Mouse (Mus musculus) adrenal gland, postnatal 4 days (tissue): Measurements from ENCODE around the gene Chrng. TPM values are rescaled to one million over a fixed set of nuclear protein-coding genes. Genes with fewer than 3 reads are reported as not detected.
A peak's percentile ranks its signal among the peaks of the same experiment; 100 is the strongest.

Experiments used
- DNase-seq, 2 experiments: peaks; one replicate each; pipeline ENCODE4 v3.0.0; 2021 to 2022; ENCODE audit warnings: low spot score in 2 of 2, mixed read lengths in 2 of 2
- total RNA-seq, 2 experiments: library from RNA; stranded (reverse); gene quantifications; 2 replicates each; pipeline ENCODE4 v1.2.3; 2021

Gene Chrng
- total RNA-seq, 2 experiments from 2014 or later, result 0.34 TPM; not detected in 1

DNA sequence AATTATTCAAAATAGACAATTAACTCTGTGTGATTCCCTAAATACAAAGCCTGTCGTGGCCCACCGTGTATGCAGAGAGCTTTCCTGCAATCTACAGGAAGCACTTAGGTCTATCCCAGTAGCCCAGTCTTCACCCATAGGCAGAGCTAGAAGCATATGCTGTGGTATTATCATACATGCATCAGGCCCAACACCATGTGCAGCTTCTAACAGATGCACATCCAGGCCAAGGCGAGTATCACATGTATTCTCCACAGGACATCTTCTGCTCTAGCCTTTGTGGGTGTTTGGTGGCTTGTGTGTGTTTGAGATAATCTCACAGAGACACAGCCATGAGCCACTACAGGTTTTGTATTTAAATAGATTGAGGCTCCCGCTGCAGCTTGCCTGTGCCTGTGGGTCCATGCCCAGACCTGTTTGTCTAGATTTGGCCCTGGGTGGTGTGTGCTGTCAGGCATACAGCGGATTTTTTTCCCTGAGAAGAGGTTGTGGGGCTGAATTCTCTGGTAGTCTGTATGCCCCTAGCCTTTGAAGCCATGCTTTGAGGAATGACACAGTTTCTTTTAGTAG lies 47.7 kb downstream of the Chrng start:
- DNase-seq, result no peak

DNA sequence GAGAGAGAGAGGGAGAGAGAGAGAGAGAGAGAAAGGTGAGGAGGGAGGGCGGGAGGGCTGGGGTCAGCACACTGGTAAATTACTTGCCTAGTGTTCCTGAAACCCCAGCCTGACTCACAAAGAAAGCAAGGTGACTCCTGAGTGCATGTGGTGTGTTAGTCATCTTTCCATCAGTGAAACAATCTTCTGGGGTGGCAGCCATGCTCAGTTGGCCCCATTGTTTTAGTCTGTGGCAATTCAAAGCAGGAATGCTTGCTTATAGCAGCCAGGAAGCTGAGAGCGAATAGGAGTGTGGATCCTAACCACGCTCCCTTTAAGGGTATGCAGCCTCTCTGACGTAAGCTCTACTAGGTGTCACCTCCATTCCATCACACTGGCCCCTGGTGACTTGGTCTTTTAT lies 50.7 kb downstream of the Chrng start:
- DNase-seq, result no peak

DNA sequence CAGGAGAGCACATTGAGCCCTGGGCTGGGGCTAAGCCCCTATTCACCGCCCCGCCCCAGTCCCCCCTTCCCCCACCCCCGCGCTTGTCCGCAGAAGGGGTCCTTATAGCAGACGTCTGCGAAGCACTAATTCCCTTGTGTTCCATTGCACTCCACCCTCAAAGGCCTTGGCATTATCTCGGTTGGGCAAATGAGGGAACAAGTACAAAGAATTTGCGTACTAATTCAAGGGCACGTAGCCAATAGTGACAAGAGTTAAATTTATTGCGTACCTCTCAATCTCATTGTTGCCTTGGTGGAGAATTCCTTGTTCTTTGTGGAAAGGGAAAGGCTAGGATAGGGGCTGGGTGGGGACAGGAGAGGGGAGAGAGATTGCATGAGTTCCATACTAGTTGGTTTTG lies 53.2 kb downstream of the Chrng start:
- DNase-seq, result peak in 1 of 2 experiments; percentile 15

DNA sequence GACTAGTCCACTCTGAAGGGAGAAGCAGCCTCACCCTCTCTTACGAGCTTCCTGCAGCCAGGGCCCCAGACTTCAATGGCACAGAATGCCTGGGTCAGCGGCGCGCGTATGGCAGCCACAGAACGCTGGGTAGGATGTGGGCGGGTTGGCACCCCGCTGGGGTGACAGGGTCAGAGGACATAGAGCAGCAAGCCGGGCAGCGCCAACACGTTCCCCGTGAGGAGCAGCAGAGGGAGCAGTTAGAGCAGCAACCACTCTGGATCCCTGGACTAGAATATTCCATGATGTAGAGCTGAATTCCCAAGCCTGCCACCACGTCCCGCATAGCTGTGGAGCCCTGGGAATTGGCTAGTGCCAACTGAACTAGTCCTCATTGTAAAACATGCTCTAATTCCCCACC lies 54.0 kb downstream of the Chrng start:
- peak in 1 of 2 experiments; percentile 16 for DNase-seq

DNA sequence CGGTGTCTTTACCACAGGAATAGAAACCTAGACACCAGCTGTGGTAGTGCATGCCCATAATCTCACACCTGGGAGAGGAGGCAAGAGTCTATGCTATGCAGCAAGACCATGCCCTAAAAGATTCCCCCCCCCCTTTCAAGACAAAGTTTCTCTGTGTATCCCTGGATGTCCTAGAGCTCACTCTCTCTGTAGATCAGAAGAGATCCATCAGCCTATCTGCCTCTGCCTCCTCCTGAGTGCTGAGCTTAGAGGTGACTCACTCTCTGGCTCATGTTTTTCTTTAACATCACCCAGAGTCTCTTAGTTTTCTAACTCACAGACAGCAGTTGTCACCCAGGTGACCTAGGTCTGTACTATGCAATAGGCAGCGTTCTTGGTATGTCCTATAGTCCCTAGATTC lies 54.9 kb downstream of the Chrng start:
- no peak for DNase-seq

Other genes with a start within 250 kb of the Chrng start
- gene Alppl2, start 114.7 kb upstream of the Chrng start, total RNA-seq, result not detected
- gene Alpi, start 103.1 kb upstream of the Chrng start, total RNA-seq, result not detected
- not detected for gene Akp3, start 79.7 kb upstream of the Chrng start, total RNA-seq
- 10 to 100 TPM in 1 of 2 experiments, 1 to 10 TPM in 1; 6.9 to 15.1 TPM for gene Ecel1, start 48.1 kb upstream of the Chrng start, total RNA-seq
- not detected for gene Prss56, start 21.3 kb upstream of the Chrng start, total RNA-seq
- under 1 TPM; 0.20 to 0.54 TPM for gene Chrnd, start 14.1 kb upstream of the Chrng start, total RNA-seq
- 100 to 1,000 TPM; 107 to 109 TPM for gene Eif4e2, start 9.3 kb downstream of the Chrng start, total RNA-seq
- 100 to 1,000 TPM; 201 to 207 TPM for gene Efhd1, start 59.7 kb downstream of the Chrng start, total RNA-seq
- gene Gigyf2, start 122.3 kb downstream of the Chrng start, total RNA-seq, result 10 to 100 TPM; 73.9 to 84.0 TPM
- gene Kcnj13, start 190.1 kb downstream of the Chrng start, total RNA-seq, result not detected